Mouse (Mus musculus): ENCODE data around the gene Rasa3. TPM values are rescaled to one million over a fixed set of nuclear protein-coding genes. Genes with fewer than 3 reads are reported as not detected.

The Rasa3 gene
- polyA plus RNA-seq, 1 experiment from 2014 or later: 39.3 TPM

DNA sequence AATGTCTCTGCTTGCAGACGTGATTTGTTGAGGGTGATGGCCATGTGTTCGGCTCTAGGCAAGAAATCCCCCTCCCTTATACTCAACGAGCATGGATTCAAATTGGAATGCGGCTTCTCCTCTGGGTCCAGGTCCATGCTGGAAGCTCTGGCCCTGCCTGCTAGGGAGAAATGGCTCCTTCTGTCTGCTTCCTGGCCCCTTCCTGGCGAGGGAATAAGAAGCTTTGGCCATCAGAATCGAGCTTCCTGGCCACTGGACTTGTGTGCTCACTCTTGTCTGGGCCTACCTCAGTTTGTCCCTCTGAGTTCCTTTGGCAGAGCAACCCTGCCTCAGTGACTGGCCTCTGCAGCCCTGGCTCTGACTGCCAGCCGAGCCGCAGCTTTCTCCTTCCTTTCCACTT lies 19.8 kb upstream of the Rasa3 start:
- no peak overlapping the region for H3K4me2 ChIP-seq
- WGBS: 85% methylated on average over 8 of the region's 8 CpGs
- ATAC-seq (ENCODE audit: low FRiP score): no peak
- no peaks in the 10 kb centered on the region for H3K27me3 ChIP-seq (replicated peaks)
- no peaks in the 10 kb centered on the region for H3K36me3 ChIP-seq
- H3K9me3 ChIP-seq (replicated peaks): no peaks in the 10 kb centered on the region
- peaks cover 7% of the 10 kb centered on the region for H3K4me1 ChIP-seq
- no peak overlapping the region for H3K27ac ChIP-seq (replicated peaks)
- no peak overlapping the region for H3K4me3 ChIP-seq (replicated peaks)
- no peak overlapping the region for H3K9ac ChIP-seq (replicated peaks)

DNA sequence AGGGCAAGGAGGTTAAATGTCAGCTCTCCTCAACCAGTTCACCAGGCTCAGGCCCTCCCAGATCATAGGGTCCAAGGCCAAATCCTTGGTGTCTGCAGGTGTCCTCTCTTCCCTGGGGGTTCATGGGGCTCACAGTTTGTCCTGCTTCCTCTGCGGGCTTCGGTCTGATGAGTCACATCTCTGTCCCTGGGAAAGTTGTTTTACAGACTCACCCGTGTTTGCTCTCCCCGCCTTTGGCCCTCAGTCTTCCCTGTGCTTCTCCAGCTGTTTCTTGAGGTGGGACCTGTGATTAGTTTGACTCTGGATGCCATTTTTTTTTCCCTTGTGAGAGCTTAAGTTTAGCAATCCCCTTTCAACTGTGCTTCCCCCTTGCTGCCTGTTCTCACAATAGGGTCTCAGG lies 18.8 kb upstream of the Rasa3 start:
- Histone ChIP-seq H3K27me3 (replicated peaks) (no peaks in the 10 kb centered on the region), H3K9ac (replicated peaks) (no peak overlapping the region), H3K36me3 (no peaks in the 10 kb centered on the region), H3K9me3 (replicated peaks) (no peaks in the 10 kb centered on the region), H3K4me3 (replicated peaks) (no peak overlapping the region), H3K27ac (replicated peaks) (no peak overlapping the region), H3K4me2 (no peak overlapping the region), H3K4me1 (peaks cover 9% of the 10 kb centered on the region)
- ATAC-seq (ENCODE audit: low FRiP score): no peak
- 84% methylated on average over 4 of the region's 4 CpGs for WGBS

DNA sequence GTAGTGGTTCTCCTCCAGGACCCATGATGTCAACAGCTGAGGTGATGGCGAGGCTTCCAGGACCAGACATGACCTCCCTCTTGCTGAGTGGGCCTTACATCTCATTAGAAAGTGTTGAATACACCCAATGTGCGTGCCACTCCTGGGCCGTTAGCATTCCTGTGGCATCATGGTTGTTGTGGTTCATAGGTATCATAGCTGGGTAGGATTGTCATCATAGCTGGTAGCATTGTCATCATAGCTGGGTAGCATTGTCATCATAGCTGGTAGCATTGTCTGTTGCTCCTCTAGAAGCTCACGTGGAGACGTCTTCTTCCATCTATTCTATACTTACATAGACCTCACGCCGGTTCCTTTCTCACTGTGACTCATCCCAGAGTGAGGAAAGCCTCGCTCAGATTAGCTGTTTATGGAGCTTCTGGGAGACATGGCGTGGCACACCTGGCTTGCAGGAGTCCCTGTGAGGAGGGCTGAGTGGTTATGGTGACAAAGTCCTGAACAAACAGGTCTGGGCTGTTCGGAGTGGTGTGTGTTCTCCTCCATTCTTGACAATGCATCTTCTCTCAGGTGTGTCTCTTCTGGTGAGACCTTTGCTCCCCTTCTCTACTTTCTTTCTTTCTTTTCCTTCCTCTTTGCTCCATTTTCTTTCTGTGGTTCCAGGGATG lies 17.9 kb upstream of the Rasa3 start:
- no peak overlapping the region for H3K4me3 ChIP-seq (replicated peaks)
- H3K4me1 ChIP-seq: peaks cover 9% of the 10 kb centered on the region
- H3K27me3 ChIP-seq (replicated peaks): no peaks in the 10 kb centered on the region
- no peak overlapping the region for H3K4me2 ChIP-seq
- H3K9ac ChIP-seq (replicated peaks): no peak overlapping the region
- ATAC-seq (ENCODE audit: low FRiP score): no peak
- H3K27ac ChIP-seq (replicated peaks): no peak overlapping the region
- H3K9me3 ChIP-seq (replicated peaks): no peaks in the 10 kb centered on the region
- 94% methylated on average over 10 of the region's 10 CpGs for WGBS
- no peaks in the 10 kb centered on the region for H3K36me3 ChIP-seq

DNA sequence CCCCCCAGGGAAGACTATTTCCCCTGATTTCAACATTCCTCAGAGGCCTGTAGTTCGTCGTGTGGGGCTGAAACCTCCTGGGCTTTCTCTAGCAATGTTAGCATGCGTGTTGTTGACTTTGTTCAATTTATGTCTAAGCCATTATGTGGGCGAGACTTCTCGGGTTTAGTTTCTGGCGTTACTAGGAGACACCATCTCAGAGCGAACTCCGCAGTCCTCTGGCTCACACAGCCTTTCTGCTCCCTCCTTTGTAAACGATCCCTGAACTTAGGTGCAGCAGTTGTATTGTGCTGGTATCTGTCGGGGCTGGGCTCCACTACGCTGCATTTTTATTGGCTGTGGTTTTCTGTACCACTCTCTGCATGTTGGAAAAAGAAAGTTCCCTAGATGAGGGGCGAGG lies 17.3 kb upstream of the Rasa3 start:
- H3K27me3 ChIP-seq (replicated peaks): no peaks in the 10 kb centered on the region
- no peak for ATAC-seq (ENCODE audit: low FRiP score)
- H3K4me1 ChIP-seq: peaks cover 9% of the 10 kb centered on the region
- no peak overlapping the region for H3K4me2 ChIP-seq
- H3K27ac ChIP-seq (replicated peaks): no peak overlapping the region
- no peaks in the 10 kb centered on the region for H3K9me3 ChIP-seq (replicated peaks)
- no peak overlapping the region for H3K9ac ChIP-seq (replicated peaks)
- no peak overlapping the region for H3K4me3 ChIP-seq (replicated peaks)
- 38% methylated on average over 12 of the region's 12 CpGs for WGBS
- no peaks in the 10 kb centered on the region for H3K36me3 ChIP-seq

DNA sequence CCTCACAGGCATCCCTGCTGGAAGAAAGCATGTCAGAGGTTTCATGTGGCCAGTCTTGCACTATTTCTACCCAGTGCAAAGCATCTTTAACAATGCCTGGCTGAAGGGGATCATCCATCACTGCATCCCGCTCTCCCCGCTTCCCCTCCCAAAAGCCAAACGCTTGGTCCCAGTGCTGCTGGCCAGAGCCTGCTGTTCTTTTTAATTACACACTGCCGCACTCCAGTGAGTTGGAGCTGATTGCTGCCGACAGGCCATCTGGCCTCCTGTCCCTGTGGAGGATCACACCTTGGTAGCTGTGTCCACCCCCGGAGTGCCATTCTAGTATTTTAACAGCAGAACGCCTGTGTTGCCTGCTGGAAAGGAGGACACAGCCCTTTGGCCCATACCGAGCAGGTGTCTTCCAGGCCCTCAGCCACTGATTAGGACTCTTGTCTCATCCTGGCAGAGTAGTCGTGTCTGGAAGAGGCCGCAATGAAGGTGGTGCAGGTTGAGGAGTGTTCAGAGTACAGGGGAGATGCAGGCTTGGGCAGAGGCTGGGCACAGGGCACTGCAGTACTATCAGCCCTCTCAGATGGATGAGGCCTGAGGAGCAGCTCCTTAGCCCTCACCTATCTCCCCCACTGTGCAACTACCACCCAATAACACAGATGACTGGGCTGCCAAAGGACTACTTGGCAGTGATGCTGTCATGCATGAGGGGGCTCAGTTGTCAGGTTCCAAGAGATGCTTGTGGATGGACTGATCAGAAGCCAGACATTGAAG lies 15.1 kb upstream of the Rasa3 start:
- Histone ChIP-seq H3K36me3 (no peaks in the 10 kb centered on the region), H3K27me3 (replicated peaks) (no peaks in the 10 kb centered on the region), H3K9me3 (replicated peaks) (no peaks in the 10 kb centered on the region), H3K4me1 (peaks cover 9% of the 10 kb centered on the region), H3K27ac (replicated peaks) (peak overlapping the region; percentile 42; the same call in 1 of the 2 replicates), H3K4me3 (replicated peaks) (no peak overlapping the region), H3K4me2 (no peak overlapping the region), H3K9ac (replicated peaks) (no peak overlapping the region)
- peak; percentile 27; the same call in 1 of the 2 replicates for ATAC-seq (ENCODE audit: low FRiP score)
- 32% methylated on average over 10 of the region's 10 CpGs for WGBS

DNA sequence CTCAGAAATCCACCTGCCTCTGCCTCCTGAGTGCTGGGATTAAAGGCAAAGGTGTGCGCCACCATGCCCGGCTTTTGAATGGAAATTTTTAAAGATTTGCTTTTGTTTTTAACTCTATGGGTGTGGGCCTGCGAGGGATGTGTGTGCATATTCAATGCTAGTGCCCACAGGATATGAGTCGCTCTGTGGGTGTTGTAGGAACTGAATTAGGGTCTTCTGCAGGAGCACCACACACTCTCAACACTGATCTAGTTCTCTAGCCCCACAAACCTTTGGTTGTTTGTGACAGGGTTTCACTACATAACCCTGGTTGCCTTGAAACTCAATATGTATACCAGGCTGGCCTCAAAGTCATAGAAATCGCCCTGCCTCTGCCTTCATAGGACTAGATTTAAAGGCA lies 11.9 kb upstream of the Rasa3 start:
- no peaks in the 10 kb centered on the region for H3K36me3 ChIP-seq
- peaks cover 6% of the 10 kb centered on the region for H3K4me1 ChIP-seq
- no peaks in the 10 kb centered on the region for H3K27me3 ChIP-seq (replicated peaks)
- H3K9me3 ChIP-seq (replicated peaks): no peaks in the 10 kb centered on the region
- ATAC-seq (ENCODE audit: low FRiP score): no peak
- no peak overlapping the region for H3K9ac ChIP-seq (replicated peaks)
- H3K27ac ChIP-seq (replicated peaks): no peak overlapping the region
- no peak overlapping the region for H3K4me2 ChIP-seq
- H3K4me3 ChIP-seq (replicated peaks): no peak overlapping the region
- 88% methylated on average over 5 of the region's 5 CpGs for WGBS

DNA sequence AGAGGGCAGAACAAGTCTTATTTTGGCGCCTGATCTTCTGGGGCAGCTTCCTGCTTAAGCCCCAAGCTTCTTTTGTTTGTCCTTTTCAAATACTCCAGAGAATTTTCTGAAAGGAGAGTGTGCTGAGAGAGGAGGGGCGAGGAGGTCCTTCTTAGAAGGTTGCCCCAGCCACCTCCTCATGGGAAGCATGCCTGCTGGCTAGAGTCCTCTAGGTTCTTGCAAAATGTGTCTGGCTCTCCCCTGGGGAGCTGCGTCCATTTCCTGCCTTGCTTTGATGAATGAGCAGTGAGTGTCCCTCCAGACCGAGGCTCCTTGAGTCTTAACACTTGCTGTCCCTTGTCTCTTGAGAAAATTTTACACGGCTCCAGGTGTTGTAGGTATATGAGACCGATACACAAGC lies 11.1 kb upstream of the Rasa3 start:
- no peak overlapping the region for H3K9ac ChIP-seq (replicated peaks)
- no peak overlapping the region for H3K4me3 ChIP-seq (replicated peaks)
- H3K27me3 ChIP-seq (replicated peaks): no peaks in the 10 kb centered on the region
- 69% methylated on average over 6 of the region's 6 CpGs for WGBS
- no peaks in the 10 kb centered on the region for H3K36me3 ChIP-seq
- ATAC-seq (ENCODE audit: low FRiP score): no peak
- no peaks in the 10 kb centered on the region for H3K9me3 ChIP-seq (replicated peaks)
- no peak overlapping the region for H3K27ac ChIP-seq (replicated peaks)
- peaks cover 6% of the 10 kb centered on the region for H3K4me1 ChIP-seq
- H3K4me2 ChIP-seq: no peak overlapping the region

DNA sequence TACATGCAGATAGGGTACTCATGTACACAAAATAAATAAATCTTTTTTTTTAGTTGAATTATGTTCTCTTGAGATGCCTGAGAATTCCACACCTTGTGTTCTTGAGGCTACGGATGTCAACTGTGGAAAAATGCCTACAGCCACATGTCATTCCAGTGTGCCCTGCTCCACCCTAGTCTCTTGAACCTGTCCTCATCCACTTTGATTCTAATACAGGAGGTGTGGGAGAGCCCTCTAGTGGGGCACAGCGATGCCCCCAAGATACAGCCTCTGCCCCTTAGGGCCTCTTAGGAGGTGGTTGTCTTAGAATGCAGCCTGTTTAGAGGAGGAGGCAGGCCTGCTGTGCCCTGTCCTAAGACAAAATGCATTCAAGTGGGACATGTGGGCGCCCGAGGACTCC lies 10.5 kb upstream of the Rasa3 start:
- no peaks in the 10 kb centered on the region for H3K27me3 ChIP-seq (replicated peaks)
- ATAC-seq (ENCODE audit: low FRiP score): no peak
- no peaks in the 10 kb centered on the region for H3K36me3 ChIP-seq
- H3K9ac ChIP-seq (replicated peaks): no peak overlapping the region
- H3K4me1 ChIP-seq: peaks cover 6% of the 10 kb centered on the region
- no peak overlapping the region for H3K27ac ChIP-seq (replicated peaks)
- no peak overlapping the region for H3K4me3 ChIP-seq (replicated peaks)
- no peak overlapping the region for H3K4me2 ChIP-seq
- H3K9me3 ChIP-seq (replicated peaks): no peaks in the 10 kb centered on the region
- 82% methylated on average over 4 of the region's 4 CpGs for WGBS

DNA sequence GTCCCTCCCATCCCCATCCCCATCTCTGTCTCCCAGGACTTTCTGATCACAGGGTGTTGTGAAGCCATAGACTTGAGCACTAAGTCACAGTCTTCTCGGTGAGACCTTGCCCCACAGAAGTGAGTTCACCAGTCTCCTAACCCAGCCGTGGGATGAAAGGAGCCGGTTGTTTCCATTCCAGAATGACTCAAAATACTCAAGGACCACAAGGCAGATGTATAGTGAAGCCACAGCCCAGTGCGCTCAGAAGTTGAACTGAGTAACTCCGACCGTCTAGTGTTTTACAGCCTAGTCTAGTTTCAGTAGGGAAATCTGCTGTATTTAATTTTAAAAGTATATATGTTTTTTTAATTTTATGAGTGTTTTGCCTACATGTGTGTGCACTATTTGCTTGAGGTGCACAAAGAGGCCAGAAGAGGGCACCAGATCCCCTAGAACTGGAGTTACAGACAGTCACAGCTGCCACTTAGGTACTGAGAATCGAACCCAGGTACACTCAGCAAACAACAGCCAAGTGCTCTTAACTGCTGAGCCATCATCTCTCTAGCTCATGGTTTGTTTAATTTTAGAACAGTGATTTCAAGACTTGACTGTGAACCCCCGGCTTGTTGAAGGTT lies 9.8 kb upstream of the Rasa3 start:
- Histone ChIP-seq H3K4me3 (replicated peaks) (no peak overlapping the region), H3K36me3 (no peaks in the 10 kb centered on the region), H3K4me2 (no peak overlapping the region), H3K27me3 (replicated peaks) (no peaks in the 10 kb centered on the region), H3K4me1 (peaks cover 1% of the 10 kb centered on the region), H3K9me3 (replicated peaks) (no peaks in the 10 kb centered on the region), H3K9ac (replicated peaks) (no peak overlapping the region), H3K27ac (replicated peaks) (no peak overlapping the region)
- WGBS: 97% methylated on average over 8 of the region's 8 CpGs
- ATAC-seq (ENCODE audit: low FRiP score): no peak

DNA sequence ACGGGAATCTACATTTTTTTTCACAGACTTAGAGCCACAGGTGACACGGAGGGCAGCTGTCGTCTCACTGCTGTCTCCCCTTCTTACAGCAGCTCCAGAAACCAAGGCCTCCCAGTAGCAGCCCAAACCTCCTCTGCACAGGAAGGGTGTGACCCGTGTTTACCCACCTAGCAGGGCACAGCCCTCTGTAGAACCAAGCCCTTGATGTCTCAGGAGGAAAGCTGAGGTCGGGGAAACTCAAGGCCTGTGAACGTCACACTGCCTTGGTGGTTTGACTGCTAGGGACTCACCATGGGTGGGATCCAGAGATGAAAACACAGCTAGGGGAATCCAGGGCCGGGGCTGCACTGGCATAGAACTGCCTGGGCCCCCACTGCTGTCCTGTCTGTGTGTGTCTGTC lies 9.0 kb upstream of the Rasa3 start:
- no peak overlapping the region for H3K4me3 ChIP-seq (replicated peaks)
- no peaks in the 10 kb centered on the region for H3K9me3 ChIP-seq (replicated peaks)
- no peaks in the 10 kb centered on the region for H3K27me3 ChIP-seq (replicated peaks)
- no peak for ATAC-seq (ENCODE audit: low FRiP score)
- no peaks in the 10 kb centered on the region for H3K36me3 ChIP-seq
- WGBS: 82% methylated on average over 7 of the region's 7 CpGs
- no peak overlapping the region for H3K27ac ChIP-seq (replicated peaks)
- no peak overlapping the region for H3K4me2 ChIP-seq
- H3K9ac ChIP-seq (replicated peaks): no peak overlapping the region
- H3K4me1 ChIP-seq: no peaks in the 10 kb centered on the region

DNA sequence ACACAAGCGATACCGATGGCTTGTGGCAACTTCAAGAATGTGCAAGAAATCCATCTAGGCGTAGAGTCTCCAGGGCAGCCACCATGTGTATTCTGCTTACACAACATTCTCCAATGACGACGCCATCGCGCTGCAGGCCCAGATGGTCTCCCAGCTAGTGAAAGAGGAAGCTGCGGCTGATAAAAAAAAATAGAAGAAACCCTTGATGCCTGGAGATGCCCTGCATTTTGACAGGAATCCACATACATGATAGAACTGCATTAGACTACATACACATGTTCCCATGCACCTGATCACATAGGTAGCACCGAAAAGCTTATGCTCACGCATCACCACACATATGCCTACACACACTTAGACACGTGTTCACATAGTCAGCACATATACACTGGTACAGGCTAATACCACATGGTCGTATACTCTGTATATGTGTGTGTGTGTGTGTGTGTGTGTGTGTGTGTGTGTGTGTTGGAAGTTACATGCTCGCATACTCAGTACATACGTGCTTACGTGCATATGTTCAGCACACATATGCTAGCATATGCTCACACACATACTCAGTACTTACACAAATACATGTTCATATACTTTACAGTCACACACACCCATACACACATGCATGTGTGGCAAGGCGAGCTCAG lies 8.4 kb upstream of the Rasa3 start:
- Histone ChIP-seq H3K36me3 (no peaks in the 10 kb centered on the region), H3K4me1 (no peaks in the 10 kb centered on the region), H3K27ac (replicated peaks) (no peak overlapping the region), H3K4me2 (no peak overlapping the region), H3K27me3 (replicated peaks) (no peaks in the 10 kb centered on the region), H3K9me3 (replicated peaks) (no peaks in the 10 kb centered on the region), H3K4me3 (replicated peaks) (no peak overlapping the region), H3K9ac (replicated peaks) (no peak overlapping the region)
- WGBS: 91% methylated on average over 16 of the region's 16 CpGs
- no peak for ATAC-seq (ENCODE audit: low FRiP score)

DNA sequence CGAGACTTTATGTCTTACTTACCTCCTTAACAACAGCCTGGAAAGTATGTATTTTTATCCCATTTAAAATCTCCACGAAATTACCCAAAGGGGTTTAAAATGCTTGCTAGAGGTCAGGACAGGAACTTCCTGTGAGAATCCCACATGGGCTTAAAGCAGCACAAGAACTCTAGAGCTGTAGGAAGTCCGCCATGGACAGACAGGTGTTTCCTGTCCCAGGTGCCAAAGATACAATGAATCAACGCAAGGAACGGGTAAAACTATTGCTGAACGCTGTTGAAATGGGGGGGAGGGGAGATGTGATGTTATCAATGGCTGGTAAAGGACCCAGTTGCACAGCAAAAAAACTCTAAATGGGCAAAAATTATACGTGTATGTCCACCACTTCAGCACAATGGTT lies 6.7 kb upstream of the Rasa3 start:
- Histone ChIP-seq H3K36me3 (no peaks in the 10 kb centered on the region), H3K9ac (replicated peaks) (no peak overlapping the region), H3K4me2 (no peak overlapping the region), H3K4me3 (replicated peaks) (no peak overlapping the region), H3K4me1 (no peaks in the 10 kb centered on the region), H3K9me3 (replicated peaks) (no peaks in the 10 kb centered on the region), H3K27me3 (replicated peaks) (0 out of 2 replicates have a peak, but pooled peaks cover 2% of the 10 kb centered on the region), H3K27ac (replicated peaks) (no peak overlapping the region)
- no peak for ATAC-seq (ENCODE audit: low FRiP score)
- 74% methylated on average over 7 of the region's 7 CpGs for WGBS
